8 mouse cellular contexts compared by ENCODE assay signal in genomic region chr16:37994647-37995046, GRCm38 (mm10).
DNase-seq lines count a peak whose midpoint lies in the region; ATAC-seq lines count a peak whose summit lies in the region.

No protein-coding gene starts in this region.

- intact Hi-C loops in heart, postnatal 10 days (cut with DNase I) = loop anchor here (2.0 to 10.0 kb wide), 4 partner anchors 94 to 490 kb away; partner anchors contain the start of gene Gsk3b

- H3K9me3 ChIP-seq in embryonic facial prominence, embryonic 15.5 days (replicated peaks) = no peaks in the 10 kb centered on the region
- no peaks in the 10 kb centered on the region for H3K9me3 ChIP-seq in lung, embryonic 15.5 days

- peak; percentile 90 for DNase-seq in ES-CJ7 (ENCODE audit: low read depth, low spot score)
- DNase-seq in adrenal gland, postnatal 4 days (ENCODE audit: low spot score in 2 of 2) = peak; percentile 21 to 39
- peak; percentile 84 to 89 for DNase-seq in heart, postnatal 10 days
- DNase-seq in kidney, postnatal 36 days = peak; percentile 74 to 81
- peak; percentile 52 for DNase-seq in ovary, postnatal 36 days (ENCODE audit: low spot score)
- DNase-seq in yolk sac, embryonic 10.5 days (ENCODE audit: low spot score) = peak; percentile 23

- H3K36me3 ChIP-seq in embryonic facial prominence, embryonic 15.5 days = no peaks in the 10 kb centered on the region
- no peaks in the 10 kb centered on the region for H3K36me3 ChIP-seq in lung, embryonic 15.5 days

- H3K4me2 ChIP-seq in embryonic facial prominence, embryonic 15.5 days (replicated peaks) = peak overlapping the region; percentile 27; the same call in 1 of the 2 replicates
- peak overlapping the region; percentile 46 for H3K4me2 ChIP-seq in lung, embryonic 15.5 days

- peak; percentile 37; the same call in 1 of the 2 replicates for ATAC-seq in embryonic facial prominence, embryonic 15.5 days (ENCODE audit: insufficient number of reproducible peaks, low FRiP score, low TSS enrichment, low read depth)
- peak; percentile 72; the same call in 1 of the 2 replicates for ATAC-seq in lung, embryonic 15.5 days (ENCODE audit: borderline replicate concordance, extremely low read depth, low FRiP score, low TSS enrichment)

- WGBS in embryonic facial prominence, embryonic 15.5 days = 6% methylated on average over 12 of the region's 12 CpGs
- 7% methylated on average over 12 of the region's 12 CpGs for WGBS in lung, embryonic 15.5 days

- H3K4me3 ChIP-seq in embryonic facial prominence, embryonic 15.5 days (replicated peaks) = no peak overlapping the region
- H3K4me3 ChIP-seq in lung, embryonic 15.5 days = no peak overlapping the region

- H3K4me1 ChIP-seq in embryonic facial prominence, embryonic 15.5 days = peaks cover 21% of the 10 kb centered on the region
- H3K4me1 ChIP-seq in lung, embryonic 15.5 days = peaks cover 25% of the 10 kb centered on the region

- H3K9ac ChIP-seq in embryonic facial prominence, embryonic 15.5 days = no peak overlapping the region
- H3K9ac ChIP-seq in lung, embryonic 15.5 days = no peak overlapping the region

- H3K27ac ChIP-seq in embryonic facial prominence, embryonic 15.5 days (replicated peaks) = no peak overlapping the region
- H3K27ac ChIP-seq in lung, embryonic 15.5 days = no peak overlapping the region

- no peaks in the 10 kb centered on the region for H3K27me3 ChIP-seq in embryonic facial prominence, embryonic 15.5 days
- H3K27me3 ChIP-seq in lung, embryonic 15.5 days = no peaks in the 10 kb centered on the region

Comparison
In these comparisons a context has a peak if more than half of its experiments do, and no peak if none do; other contexts are left out.
1. DNase-seq: peak in every context shown above with its lines; median percentile 90 in ES-CJ7; 86 in heart, postnatal 10 days; 78 in kidney, postnatal 36 days; 52 in ovary, postnatal 36 days; 30 in adrenal gland, postnatal 4 days; 23 in yolk sac, embryonic 10.5 days.